Mouse (Mus musculus): ENCODE results near the gene Trafd1. TPM values are rescaled to one million over a fixed set of nuclear protein-coding genes. Genes with fewer than 3 reads are reported as not detected.

Gene Trafd1
- total and polyA plus RNA-seq, 2 experiments from 2014 or later: 98.2 to 119 TPM

DNA sequence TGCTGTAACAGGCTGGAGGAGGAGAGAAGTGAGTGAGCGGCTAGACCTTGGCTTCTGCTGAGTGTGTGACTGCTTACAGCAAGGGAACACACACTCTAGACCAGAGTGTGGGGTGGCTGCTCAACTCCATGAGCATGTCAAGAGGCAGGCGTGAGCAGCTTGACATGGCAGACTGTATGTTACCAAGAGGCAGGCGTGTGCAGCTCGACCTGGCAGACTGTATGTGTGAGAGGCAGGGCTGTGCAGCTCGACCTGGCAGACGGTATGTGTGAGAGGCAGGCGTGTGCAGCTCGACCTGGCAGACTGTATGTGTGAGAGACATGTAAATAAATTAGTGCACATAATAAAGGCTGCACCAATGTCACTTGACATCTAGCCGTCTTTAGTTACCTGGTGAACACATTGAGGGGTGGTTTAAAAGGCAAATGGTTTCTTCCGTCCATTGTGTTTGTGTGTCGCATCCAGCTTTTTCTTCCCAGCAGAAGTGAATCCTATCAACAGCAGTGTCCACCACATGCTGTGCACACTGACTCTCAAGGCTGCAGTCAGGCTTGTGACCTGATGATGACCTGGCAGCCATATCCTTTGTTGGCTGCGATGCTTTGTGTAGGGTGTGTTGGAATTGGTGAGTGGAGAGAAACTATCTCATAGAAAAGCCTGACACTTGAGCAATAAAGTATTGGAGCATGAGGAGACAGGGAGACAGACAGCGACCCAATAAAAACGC is 59.2 kb downstream of the Trafd1 start:
- 89% methylated on average over 14 of the region's 14 CpGs for WGBS
- ATAC-seq (ENCODE audit: low FRiP score) (no peak), DNase-seq (ENCODE audit: low spot score) (no peak)
- Histone ChIP-seq H3K9ac (replicated peaks; ENCODE audit: low read length, poor library complexity, severe bottlenecking) (no peak overlapping the region), H3K27ac (ENCODE audit: low read depth, low read length) (no peak overlapping the region), H3K36me3 (ENCODE audit: insufficient read depth, low read length) (peaks cover 79% of the 10 kb centered on the region), H3K27me3 (ENCODE audit: insufficient read depth, low read length) (no peaks in the 10 kb centered on the region), H3K4me3 (ENCODE audit: low read depth, low read length) (no peak overlapping the region), H3K4me2 (ENCODE audit: low read depth, low read length, poor library complexity, severe bottlenecking) (no peak overlapping the region), H3K9me3 (ENCODE audit: low read length) (no peaks in the 10 kb centered on the region), H3K4me1 (ENCODE audit: insufficient read depth, low read length) (no peaks in the 10 kb centered on the region)
- TF ChIP-seq CTCF (IDR thresholded peaks at IDR 0.05): no peak

Other genes starting within 250 kb of the Trafd1 start
- gene Ptpn11, start 194.2 kb downstream of the Trafd1 start, total RNA-seq (2014; rRNA removed): 53.9 and 54.4 TPM in 2 replicates
- gene Ptpn11, start 194.2 kb downstream of the Trafd1 start, polyA plus RNA-seq (2015; fragmentation: Nextera tagmentation; extraction: Ambion mirVana): 23.1 and 24.8 TPM in 2 replicates
- 463 and 476 TPM in 2 replicates for gene Rpl6, start 181.2 kb downstream of the Trafd1 start, total RNA-seq (2014; rRNA removed)
- 360 and 362 TPM in 2 replicates for gene Rpl6, start 181.2 kb downstream of the Trafd1 start, polyA plus RNA-seq (2015; fragmentation: Nextera tagmentation; extraction: Ambion mirVana)
- gene Hectd4, start 165.4 kb downstream of the Trafd1 start, total RNA-seq (2014; rRNA removed): 141 and 153 TPM in 2 replicates
- gene Hectd4, start 165.4 kb downstream of the Trafd1 start, polyA plus RNA-seq (2015; fragmentation: Nextera tagmentation; extraction: Ambion mirVana): 16.4 and 17.9 TPM in 2 replicates
- 41.8 and 45.1 TPM in 2 replicates for gene Naa25, start 12.3 kb upstream of the Trafd1 start, total RNA-seq (2014; rRNA removed)
- 37.8 and 42.1 TPM in 2 replicates for gene Naa25, start 12.3 kb upstream of the Trafd1 start, polyA plus RNA-seq (2015; fragmentation: Nextera tagmentation; extraction: Ambion mirVana)
- gene Tmem116, start 66.3 kb upstream of the Trafd1 start, total RNA-seq (2014; rRNA removed): 0.66 and 4.6 TPM in 2 replicates
- gene Tmem116, start 66.3 kb upstream of the Trafd1 start, polyA plus RNA-seq (2015; fragmentation: Nextera tagmentation; extraction: Ambion mirVana): 2.0 and 2.5 TPM in 2 replicates
- 70.8 and 86.6 TPM in 2 replicates for gene Erp29, start 66.9 kb upstream of the Trafd1 start, total RNA-seq (2014; rRNA removed)
- 187 and 202 TPM in 2 replicates for gene Erp29, start 66.9 kb upstream of the Trafd1 start, polyA plus RNA-seq (2015; fragmentation: Nextera tagmentation; extraction: Ambion mirVana)
- gene Adam1b, start 117.8 kb upstream of the Trafd1 start, total RNA-seq (2014; rRNA removed): not detected in 2 replicates
- gene Adam1b, start 117.8 kb upstream of the Trafd1 start, polyA plus RNA-seq (2015; fragmentation: Nextera tagmentation; extraction: Ambion mirVana): not detected in 2 replicates
- gene Adam1a, start 159.8 kb upstream of the Trafd1 start, total RNA-seq (2014; rRNA removed): 17.0 and 21.0 TPM in 2 replicates
- 1.8 and 2.4 TPM in 2 replicates for gene Adam1a, start 159.8 kb upstream of the Trafd1 start, polyA plus RNA-seq (2015; fragmentation: Nextera tagmentation; extraction: Ambion mirVana)
- gene Gm42878, start 159.8 kb upstream of the Trafd1 start, total RNA-seq (2014; rRNA removed): 0.71 TPM in 1 of 2 replicates, not detected in the other
- gene Gm42878, start 159.8 kb upstream of the Trafd1 start, polyA plus RNA-seq (2015; fragmentation: Nextera tagmentation; extraction: Ambion mirVana): not detected in 2 replicates
- 72.7 and 78.0 TPM in 2 replicates for gene Mapkapk5, start 160.3 kb upstream of the Trafd1 start, total RNA-seq (2014; rRNA removed)
- gene Mapkapk5, start 160.3 kb upstream of the Trafd1 start, polyA plus RNA-seq (2015; fragmentation: Nextera tagmentation; extraction: Ambion mirVana): 45.3 and 45.8 TPM in 2 replicates
- gene Aldh2, start 208.2 kb upstream of the Trafd1 start, total RNA-seq (2014; rRNA removed): 104 TPM in 2 replicates
- gene Aldh2, start 208.2 kb upstream of the Trafd1 start, polyA plus RNA-seq (2015; fragmentation: Nextera tagmentation; extraction: Ambion mirVana): 139 and 147 TPM in 2 replicates
- 2.0 and 2.1 TPM in 2 replicates for gene Acad12, start 233.3 kb upstream of the Trafd1 start, total RNA-seq (2014; rRNA removed)
- 1.8 and 2.1 TPM in 2 replicates for gene Acad12, start 233.3 kb upstream of the Trafd1 start, polyA plus RNA-seq (2015; fragmentation: Nextera tagmentation; extraction: Ambion mirVana)